Mouse (Mus musculus): Measurements from ENCODE around the gene Klk12. TPM values are rescaled to one million over a fixed set of nuclear protein-coding genes. Genes with fewer than 3 reads are reported as not detected.

Gene Klk12
- not detected in 2 replicates for polyA plus RNA-seq (2015; fragmentation: Nextera tagmentation; extraction: Ambion mirVana)

DNA sequence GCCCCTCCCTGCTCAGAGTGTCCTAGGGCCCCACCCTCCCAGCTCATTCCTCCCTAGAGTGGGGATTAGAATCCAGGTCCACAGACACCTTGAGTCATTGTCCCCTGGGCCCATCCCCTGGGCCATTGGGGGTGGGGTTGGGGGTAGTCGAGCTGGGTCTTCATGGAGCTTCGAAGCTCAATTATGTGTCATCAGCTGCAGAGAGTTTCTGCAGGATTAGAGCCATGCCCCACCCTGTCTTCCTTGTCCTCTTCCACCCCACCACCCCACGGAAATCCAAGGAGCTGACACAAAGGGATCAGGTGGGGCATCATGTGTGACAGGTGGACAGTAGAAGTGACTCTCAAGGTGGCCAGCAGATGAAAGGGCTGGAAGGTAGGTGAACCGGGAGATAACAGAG lies at the start of gene Klk12:
TSS of gene Klk12 (plus strand) at position 301 of the 400 bp plus-strand sequence.
- 55% methylated on average over 4 of the region's 4 CpGs for WGBS (ENCODE audit: insufficient replicate concordance)
- ATAC-seq (ENCODE audit: insufficient read depth) = no peak

GRCm38 (mm10) chr7:43747788-43748187 lies 20.9 kb upstream of the Klk12 start:
- H3K36me3 ChIP-seq (replicated peaks) = no peaks in the 10 kb centered on the region
- H3K9ac ChIP-seq = no peak overlapping the region
- H3K27me3 ChIP-seq = no peaks in the 10 kb centered on the region
- H3K4me3 ChIP-seq (replicated peaks) = no peak overlapping the region
- WGBS (ENCODE audit: insufficient replicate concordance) = 24% methylated on average over 1 of the region's 1 CpGs
- no peaks in the 10 kb centered on the region; the same call in 1 of the 2 replicates for H3K4me1 ChIP-seq (replicated peaks)
- no peak overlapping the region for H3K4me2 ChIP-seq
- ATAC-seq (ENCODE audit: insufficient read depth) = no peak
- H3K9me3 ChIP-seq (replicated peaks) = no peaks in the 10 kb centered on the region
- no peak overlapping the region for H3K27ac ChIP-seq (replicated peaks)

More for the DNA sequence above, at the start of gene Klk12:
- Histone ChIP-seq H3K4me2 (no peak within 1 kb of the TSS), H3K9me3 (replicated peaks) (no peaks in the 10 kb centered on the region), H3K4me3 (replicated peaks) (no peak within 1 kb of the TSS), H3K4me1 (replicated peaks) (no peaks in the 10 kb centered on the region), H3K27ac (replicated peaks) (no peak within 1 kb of the TSS), H3K9ac (no peak within 1 kb of the TSS), H3K36me3 (replicated peaks) (no peaks in the 10 kb centered on the region), H3K27me3 (no peaks in the 10 kb centered on the region)

DNA sequence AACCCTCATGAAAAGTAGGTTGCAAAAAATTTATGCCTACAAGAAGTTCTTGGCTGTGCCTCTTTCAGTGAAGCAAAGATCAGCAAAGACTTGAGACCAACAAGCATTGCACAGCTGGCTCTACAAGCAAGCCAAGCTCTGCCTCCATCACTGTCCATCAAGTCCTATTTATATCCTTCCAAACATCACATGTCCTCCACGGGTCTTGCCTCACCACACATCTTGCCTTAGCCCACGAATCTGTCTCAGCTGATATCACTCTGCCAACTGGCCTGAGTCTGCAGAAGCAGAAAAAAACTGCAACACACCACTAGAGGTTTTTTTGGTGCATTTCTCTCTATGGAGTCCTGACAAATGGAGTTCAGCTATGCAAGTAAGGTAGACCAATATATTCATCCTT lies 15.9 kb upstream of the Klk12 start:
- Histone ChIP-seq H3K36me3 (replicated peaks) (no peaks in the 10 kb centered on the region), H3K4me3 (replicated peaks) (no peak overlapping the region), H3K9ac (no peak overlapping the region), H3K9me3 (replicated peaks) (no peaks in the 10 kb centered on the region), H3K27ac (replicated peaks) (no peak overlapping the region), H3K4me2 (no peak overlapping the region), H3K27me3 (no peaks in the 10 kb centered on the region), H3K4me1 (replicated peaks) (no peaks in the 10 kb centered on the region; the same call in 1 of the 2 replicates)
- WGBS (ENCODE audit: insufficient replicate concordance) = 22% methylated on average over 2 of the region's 2 CpGs
- no peak for ATAC-seq (ENCODE audit: insufficient read depth)

DNA sequence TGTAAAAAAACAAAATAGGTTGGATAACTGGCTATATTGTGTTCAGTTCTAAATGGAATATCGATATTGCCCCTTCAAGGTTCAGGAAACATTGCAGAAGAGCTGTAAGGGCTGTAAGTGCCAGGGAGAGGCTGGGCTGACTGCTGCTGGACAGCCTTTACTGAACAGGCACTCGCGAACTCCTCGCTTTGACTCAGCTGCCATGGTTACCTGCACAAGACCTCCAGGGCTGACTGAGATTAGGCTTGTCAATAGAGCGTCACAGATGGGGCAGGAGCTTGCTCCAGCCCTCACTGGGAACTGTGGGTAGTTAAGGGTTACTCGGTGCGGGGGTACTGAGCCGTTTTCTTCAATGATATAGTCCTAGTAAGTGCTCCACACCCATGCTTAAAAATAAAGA lies 2.2 kb upstream of the Klk12 start:
- Histone ChIP-seq H3K27me3 (no peaks in the 10 kb centered on the region), H3K4me3 (replicated peaks) (no peak overlapping the region), H3K36me3 (replicated peaks) (no peaks in the 10 kb centered on the region), H3K4me1 (replicated peaks) (no peaks in the 10 kb centered on the region), H3K9ac (no peak overlapping the region), H3K4me2 (no peak overlapping the region), H3K27ac (replicated peaks) (no peak overlapping the region), H3K9me3 (replicated peaks) (no peaks in the 10 kb centered on the region)
- ATAC-seq (ENCODE audit: insufficient read depth) = no peak
- WGBS (ENCODE audit: insufficient replicate concordance) = 50% methylated on average over 8 of the region's 8 CpGs

GRCm38 (mm10) chr7:43769636-43770035 lies 939 bp downstream of the Klk12 start:
- Histone ChIP-seq H3K4me1 (replicated peaks) (no peaks in the 10 kb centered on the region), H3K9ac (no peak overlapping the region), H3K27me3 (no peaks in the 10 kb centered on the region), H3K4me2 (no peak overlapping the region), H3K9me3 (replicated peaks) (no peaks in the 10 kb centered on the region), H3K36me3 (replicated peaks) (no peaks in the 10 kb centered on the region), H3K4me3 (replicated peaks) (no peak overlapping the region), H3K27ac (replicated peaks) (no peak overlapping the region)
- ATAC-seq (ENCODE audit: insufficient read depth) = no peak
- WGBS (ENCODE audit: insufficient replicate concordance) = 73% methylated on average over 8 of the region's 8 CpGs

GRCm38 (mm10) chr7:43770701-43771100 lies 2.0 kb downstream of the Klk12 start:
- no peaks in the 10 kb centered on the region for H3K27me3 ChIP-seq
- H3K36me3 ChIP-seq (replicated peaks) = no peaks in the 10 kb centered on the region
- 78% methylated on average over 10 of the region's 10 CpGs for WGBS (ENCODE audit: insufficient replicate concordance)
- no peak overlapping the region for H3K4me2 ChIP-seq
- no peaks in the 10 kb centered on the region for H3K4me1 ChIP-seq (replicated peaks)
- no peak overlapping the region for H3K9ac ChIP-seq
- H3K27ac ChIP-seq (replicated peaks) = no peak overlapping the region
- no peak overlapping the region for H3K4me3 ChIP-seq (replicated peaks)
- no peaks in the 10 kb centered on the region for H3K9me3 ChIP-seq (replicated peaks)
- no peak for ATAC-seq (ENCODE audit: insufficient read depth)

DNA sequence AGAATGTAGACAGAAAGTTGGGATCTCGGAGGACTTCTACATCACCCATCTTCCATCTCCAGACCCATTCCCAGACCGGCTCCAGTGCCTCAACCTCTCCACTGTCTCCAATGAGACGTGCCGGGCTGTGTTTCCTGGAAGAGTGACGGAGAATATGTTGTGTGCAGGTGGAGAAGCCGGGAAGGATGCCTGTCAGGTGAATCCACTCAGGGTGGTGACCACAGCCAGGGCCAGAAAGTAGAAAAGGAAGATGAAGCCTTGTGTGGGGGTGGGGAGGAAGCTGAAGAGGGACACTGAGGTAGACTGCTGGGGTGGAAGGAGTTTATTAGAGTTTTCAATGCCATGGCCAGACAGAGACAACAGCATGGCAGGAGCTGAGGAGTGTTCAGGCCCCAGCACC lies 3.2 kb downstream of the Klk12 start:
- no peaks in the 10 kb centered on the region for H3K27me3 ChIP-seq
- H3K9ac ChIP-seq = no peak overlapping the region
- H3K36me3 ChIP-seq (replicated peaks) = no peaks in the 10 kb centered on the region
- ATAC-seq (ENCODE audit: insufficient read depth) = no peak
- H3K4me1 ChIP-seq (replicated peaks) = no peaks in the 10 kb centered on the region
- no peak overlapping the region for H3K27ac ChIP-seq (replicated peaks)
- no peak overlapping the region for H3K4me3 ChIP-seq (replicated peaks)
- WGBS (ENCODE audit: insufficient replicate concordance) = 64% methylated on average over 6 of the region's 6 CpGs
- no peak overlapping the region for H3K4me2 ChIP-seq
- H3K9me3 ChIP-seq (replicated peaks) = no peaks in the 10 kb centered on the region

- no peaks in the 10 kb centered on the region for H3K36me3 ChIP-seq (replicated peaks)
- no peaks in the 10 kb centered on the region for H3K9me3 ChIP-seq (replicated peaks)
- H3K27ac ChIP-seq (replicated peaks) = no peak overlapping the region
- 62% methylated on average over 3 of the region's 3 CpGs for WGBS (ENCODE audit: insufficient replicate concordance)
- ATAC-seq (ENCODE audit: insufficient read depth) = no peak
- no peak overlapping the region for H3K9ac ChIP-seq
- H3K4me3 ChIP-seq (replicated peaks) = no peak overlapping the region
- no peaks in the 10 kb centered on the region for H3K27me3 ChIP-seq
- H3K4me1 ChIP-seq (replicated peaks) = no peaks in the 10 kb centered on the region
- H3K4me2 ChIP-seq = no peak overlapping the region
These were observed 4.2 kb downstream of the Klk12 start for GRCm38 (mm10) chr7:43772901-43773300.

DNA sequence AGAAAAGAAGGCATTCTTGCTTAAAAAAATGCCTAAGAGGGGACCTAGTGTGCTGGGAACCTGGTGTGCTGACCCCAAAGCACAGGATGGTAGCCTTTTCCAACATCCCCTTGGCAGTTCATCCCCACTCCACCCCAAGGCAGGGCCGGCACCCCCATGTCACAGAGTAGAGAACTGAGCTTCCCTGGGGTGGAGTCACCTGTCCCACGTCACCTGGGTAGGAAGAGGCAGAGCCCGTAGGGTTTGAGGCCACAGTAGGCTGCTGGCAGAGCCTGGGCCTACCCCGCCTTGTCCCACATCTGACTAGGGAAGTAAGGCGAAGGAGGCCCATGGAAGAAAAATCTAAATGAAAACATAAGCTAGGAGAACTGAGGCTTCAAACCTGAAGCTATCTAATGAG lies 5.7 kb downstream of the Klk12 start, which contains the start of gene Klk11:
TSS of gene Klk11 (plus strand) at position 241 of the 400 bp plus-strand sequence.
- H3K27ac ChIP-seq (replicated peaks) = no peak within 1 kb of the TSS
- no peak within 1 kb of the TSS for H3K4me2 ChIP-seq
- no peak within 1 kb of the TSS for H3K9ac ChIP-seq
- WGBS (ENCODE audit: insufficient replicate concordance) = 67% methylated on average over 5 of the region's 5 CpGs
- H3K4me3 ChIP-seq (replicated peaks) = no peak within 1 kb of the TSS
- H3K36me3 ChIP-seq (replicated peaks) = no peaks in the 10 kb centered on the region
- no peaks in the 10 kb centered on the region for H3K27me3 ChIP-seq
- H3K4me1 ChIP-seq (replicated peaks) = no peaks in the 10 kb centered on the region
- H3K9me3 ChIP-seq (replicated peaks) = no peaks in the 10 kb centered on the region
- no peak for ATAC-seq (ENCODE audit: insufficient read depth)

DNA sequence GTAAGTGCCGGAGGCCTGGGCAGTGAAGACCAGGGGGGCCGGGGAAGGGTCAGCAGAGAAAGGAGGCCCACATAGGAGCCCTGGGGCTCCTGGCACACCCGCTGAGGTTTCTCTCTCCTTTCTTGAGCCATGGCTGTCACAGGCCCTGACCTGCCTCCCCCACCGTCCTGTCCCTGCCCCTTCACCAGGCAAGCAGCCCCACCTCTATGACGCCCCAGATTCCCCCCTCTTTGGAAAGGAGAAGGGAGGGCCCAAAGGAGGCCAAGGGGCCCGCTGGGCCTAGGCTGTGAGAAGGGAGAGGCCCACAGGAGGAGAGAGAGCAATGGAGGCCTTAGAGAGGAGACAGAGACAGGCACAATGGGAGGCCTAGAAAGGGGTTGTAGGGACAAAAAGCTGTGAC lies 6.1 kb downstream of the Klk12 start:
- Histone ChIP-seq H3K4me2 (no peak overlapping the region), H3K9ac (no peak overlapping the region), H3K4me1 (replicated peaks) (no peaks in the 10 kb centered on the region), H3K27ac (replicated peaks) (no peak overlapping the region), H3K36me3 (replicated peaks) (no peaks in the 10 kb centered on the region), H3K4me3 (replicated peaks) (no peak overlapping the region), H3K9me3 (replicated peaks) (no peaks in the 10 kb centered on the region), H3K27me3 (no peaks in the 10 kb centered on the region)
- WGBS (ENCODE audit: insufficient replicate concordance) = 54% methylated on average over 6 of the region's 6 CpGs
- ATAC-seq (ENCODE audit: insufficient read depth) = no peak

- H3K9me3 ChIP-seq (replicated peaks) = no peaks in the 10 kb centered on the region
- no peaks in the 10 kb centered on the region for H3K36me3 ChIP-seq (replicated peaks)
- no peak for ATAC-seq (ENCODE audit: insufficient read depth)
- H3K27ac ChIP-seq (replicated peaks) = no peak overlapping the region
- H3K4me2 ChIP-seq = no peak overlapping the region
- no peak overlapping the region for H3K4me3 ChIP-seq (replicated peaks)
- H3K27me3 ChIP-seq = no peaks in the 10 kb centered on the region
- WGBS (ENCODE audit: insufficient replicate concordance) = 55% methylated on average over 7 of the region's 7 CpGs
- no peaks in the 10 kb centered on the region for H3K4me1 ChIP-seq (replicated peaks)
- H3K9ac ChIP-seq = no peak overlapping the region
These were observed 6.8 kb downstream of the Klk12 start for GRCm38 (mm10) chr7:43775311-43776057.

GRCm38 (mm10) chr7:43776506-43776905 lies 7.8 kb downstream of the Klk12 start:
- Histone ChIP-seq H3K4me3 (replicated peaks) (no peak overlapping the region), H3K27ac (replicated peaks) (no peak overlapping the region), H3K4me1 (replicated peaks) (no peaks in the 10 kb centered on the region), H3K9me3 (replicated peaks) (no peaks in the 10 kb centered on the region), H3K36me3 (replicated peaks) (no peaks in the 10 kb centered on the region), H3K4me2 (no peak overlapping the region), H3K27me3 (no peaks in the 10 kb centered on the region), H3K9ac (no peak overlapping the region)
- no peak for ATAC-seq (ENCODE audit: insufficient read depth)
- WGBS (ENCODE audit: insufficient replicate concordance) = 67% methylated on average over 5 of the region's 5 CpGs

Measured in liver, embryonic 15.5 days (tissue).